Mouse (Mus musculus) bone marrow, adult 2 months (tissue): Measurements from ENCODE around the gene Clcnkb.
A peak's percentile ranks its signal among the peaks of the same experiment; 100 is the strongest.

Source experiments
- CTCF ChIP-seq: fragments of 200-500 bp; IDR thresholded peaks from 2 replicates; pipeline ENCODE4 v1.5.1; 2011; ENCODE audit warnings: low read length, control low read depth; ENCODE audit not compliant: control insufficient read depth, insufficient read depth
- POLR2A ChIP-seq: fragments of 200-500 bp; IDR thresholded peaks from 2 replicates; pipeline ENCODE4 v1.6.1; 2011; ENCODE audit warnings: low read depth, mild to moderate bottlenecking, control low read depth, low read length, borderline replicate concordance; ENCODE audit not compliant: control insufficient read depth

DNA sequence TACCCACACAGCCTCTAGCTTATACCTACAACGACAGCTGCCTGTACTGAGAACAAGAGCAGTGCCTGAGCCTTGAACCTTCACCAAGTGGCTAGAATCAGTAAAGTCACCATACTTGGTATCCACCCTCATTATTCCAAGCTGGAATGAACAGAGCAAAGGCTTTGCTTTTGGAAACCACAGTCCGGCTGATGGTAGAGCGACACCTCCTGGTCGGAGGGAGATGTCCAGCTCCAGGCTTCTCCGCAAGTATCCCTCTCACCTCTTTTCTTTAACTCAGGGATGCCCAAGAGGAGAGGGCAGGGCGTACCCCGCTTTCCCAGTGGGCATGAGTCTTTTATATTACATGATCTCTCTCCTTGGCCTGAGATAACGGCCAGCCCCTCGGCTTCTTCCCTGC is 14.0 kb upstream of the Clcnkb start:
- TF ChIP-seq CTCF (peak; percentile 54; the same call in 1 of the 2 replicates), POLR2A (no peak)
